Mouse (Mus musculus): ENCODE data around the gene Rtp2. TPM values are rescaled to one million over a fixed set of nuclear protein-coding genes. Genes with fewer than 3 reads are reported as not detected.

Rtp2 gene
- 0.79 and 0.84 TPM in 2 replicates for polyA plus RNA-seq (2014; fragmentation: Nextera tagmentation; extraction: Ambion mirVana)

DNA sequence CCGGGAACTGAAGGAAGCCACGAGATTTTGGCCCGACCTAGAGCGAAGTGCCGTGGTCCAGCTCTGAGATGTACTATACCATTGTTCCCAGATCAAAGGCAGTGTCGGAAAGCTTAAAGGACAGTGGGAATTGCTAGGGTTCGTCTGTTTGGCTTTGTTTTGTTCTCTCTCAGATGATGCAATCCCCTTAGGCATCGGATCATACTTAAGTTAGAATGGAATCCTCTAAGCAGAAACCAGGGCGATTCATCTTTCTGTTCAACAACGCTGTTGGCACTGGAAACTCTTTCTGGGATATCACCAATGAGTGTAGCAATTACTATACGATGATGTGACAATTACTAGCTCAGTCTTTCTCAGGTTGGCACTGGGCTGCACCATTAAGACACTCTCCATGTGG is at the start of gene Rtp2:
TSS of gene Rtp2 (minus strand) at position 101 of the 400 bp plus-strand sequence.
- Histone ChIP-seq H3K27me3 (replicated peaks; ENCODE audit: control insufficient read depth, insufficient read depth, low read length) (no peaks in the 10 kb centered on the region), H3K9me3 (ENCODE audit: control insufficient read depth, low read length) (no peaks in the 10 kb centered on the region), H3K4me2 (ENCODE audit: low read depth, low read length) (no peak within 1 kb of the TSS), H3K27ac (replicated peaks; ENCODE audit: low read depth, low read length) (no peak within 1 kb of the TSS), H3K4me1 (ENCODE audit: control insufficient read depth, insufficient read depth, low read length) (no peaks in the 10 kb centered on the region), H3K4me3 (ENCODE audit: low read depth, low read length) (no peak within 1 kb of the TSS), H3K36me3 (ENCODE audit: control insufficient read depth, insufficient read depth, low read length) (no peaks in the 10 kb centered on the region), H3K9ac (ENCODE audit: low read depth, low read length) (no peak within 1 kb of the TSS)
- DNase-seq (ENCODE audit: low spot score) (no peak), ATAC-seq (ENCODE audit: low read depth) (no peak)
- 69% methylated on average over 11 of the region's 11 CpGs for WGBS

DNA sequence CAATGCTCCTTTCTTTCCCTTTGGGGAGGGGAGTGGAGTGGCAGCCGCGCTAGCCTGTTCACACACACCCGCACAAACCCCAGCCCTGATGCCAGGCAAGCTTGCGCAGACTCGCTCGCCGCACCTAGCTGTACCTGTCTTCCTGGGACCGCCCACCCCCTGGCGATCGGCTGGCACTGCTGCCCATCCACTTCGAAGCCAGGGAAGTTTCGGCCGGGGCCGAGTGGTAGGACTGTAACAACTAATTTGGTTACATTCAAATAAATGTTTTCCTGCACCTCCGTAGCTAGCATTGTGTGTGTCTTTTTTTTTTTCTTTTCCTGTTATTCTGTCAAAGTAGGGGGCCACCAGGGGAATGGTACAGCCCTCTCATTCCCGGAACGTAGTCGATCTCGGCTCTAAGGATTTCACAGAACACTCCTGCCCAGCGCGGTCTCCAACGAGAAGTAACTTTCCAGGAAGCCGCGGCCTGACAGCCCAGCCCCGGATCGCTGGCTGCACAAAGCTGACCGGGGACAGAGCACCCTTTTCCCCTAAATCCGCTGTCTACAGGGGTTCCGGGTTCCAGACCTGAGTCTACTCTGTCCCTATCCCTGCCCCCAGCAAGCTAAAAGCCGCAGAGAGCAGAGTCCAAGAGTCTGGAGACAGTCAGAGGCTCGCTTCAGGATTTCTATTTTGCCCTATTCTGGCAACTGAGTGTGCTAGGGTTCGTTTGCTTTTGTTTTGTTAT is 49.0 kb upstream of the Rtp2 start:
- peak overlapping the region; percentile 41 for H3K4me3 ChIP-seq (ENCODE audit: low read depth, low read length)
- peaks cover 23% of the 10 kb centered on the region for H3K27me3 ChIP-seq (replicated peaks; ENCODE audit: control insufficient read depth, insufficient read depth, low read length)
- DNase-seq (ENCODE audit: low spot score): no peak
- peak overlapping the region; percentile 58 for H3K9ac ChIP-seq (ENCODE audit: low read depth, low read length)
- no peaks in the 10 kb centered on the region for H3K36me3 ChIP-seq (ENCODE audit: control insufficient read depth, insufficient read depth, low read length)
- no peaks in the 10 kb centered on the region for H3K9me3 ChIP-seq (ENCODE audit: control insufficient read depth, low read length)
- H3K4me2 ChIP-seq (ENCODE audit: low read depth, low read length): peak overlapping the region; percentile 93
- ATAC-seq (ENCODE audit: low read depth): no peak
- 3% methylated on average over 29 of the region's 32 CpGs for WGBS
- H3K27ac ChIP-seq (replicated peaks; ENCODE audit: low read depth, low read length): no peak overlapping the region
- H3K4me1 ChIP-seq (ENCODE audit: control insufficient read depth, insufficient read depth, low read length): peaks cover 27% of the 10 kb centered on the region

- H3K4me3 ChIP-seq (ENCODE audit: low read depth, low read length): peak overlapping the region; percentile 41
- peak overlapping the region; percentile 93 for H3K4me2 ChIP-seq (ENCODE audit: low read depth, low read length)
- 10% methylated on average over 11 of the region's 11 CpGs for WGBS
- H3K36me3 ChIP-seq (ENCODE audit: control insufficient read depth, insufficient read depth, low read length): no peaks in the 10 kb centered on the region
- H3K9me3 ChIP-seq (ENCODE audit: control insufficient read depth, low read length): no peaks in the 10 kb centered on the region
- no peak overlapping the region for H3K27ac ChIP-seq (replicated peaks; ENCODE audit: low read depth, low read length)
- peaks cover 23% of the 10 kb centered on the region for H3K27me3 ChIP-seq (replicated peaks; ENCODE audit: control insufficient read depth, insufficient read depth, low read length)
- no peak for DNase-seq (ENCODE audit: low spot score)
- no peak for ATAC-seq (ENCODE audit: low read depth)
- peaks cover 21% of the 10 kb centered on the region for H3K4me1 ChIP-seq (ENCODE audit: control insufficient read depth, insufficient read depth, low read length)
- H3K9ac ChIP-seq (ENCODE audit: low read depth, low read length): peak overlapping the region; percentile 58
Observed at GRCm38 (mm10) chr16:23980201-23980870, 48.1 kb upstream of the Rtp2 start.

- H3K4me3 ChIP-seq (ENCODE audit: low read depth, low read length): no peak overlapping the region
- H3K4me1 ChIP-seq (ENCODE audit: control insufficient read depth, insufficient read depth, low read length): peaks cover 18% of the 10 kb centered on the region
- no peaks in the 10 kb centered on the region for H3K9me3 ChIP-seq (ENCODE audit: control insufficient read depth, low read length)
- ATAC-seq (ENCODE audit: low read depth): no peak
- no peaks in the 10 kb centered on the region; the same call in 1 of the 2 replicates for H3K36me3 ChIP-seq (ENCODE audit: control insufficient read depth, insufficient read depth, low read length)
- WGBS: 75% methylated on average over 9 of the region's 9 CpGs
- no peak overlapping the region for H3K4me2 ChIP-seq (ENCODE audit: low read depth, low read length)
- no peak for DNase-seq (ENCODE audit: low spot score)
- no peak overlapping the region for H3K27ac ChIP-seq (replicated peaks; ENCODE audit: low read depth, low read length)
- no peak overlapping the region for H3K9ac ChIP-seq (ENCODE audit: low read depth, low read length)
- peaks cover 23% of the 10 kb centered on the region for H3K27me3 ChIP-seq (replicated peaks; ENCODE audit: control insufficient read depth, insufficient read depth, low read length)
Observed at GRCm38 (mm10) chr16:23979446-23979845, 47.3 kb upstream of the Rtp2 start.

GRCm38 (mm10) chr16:23978495-23978894 is 46.3 kb upstream of the Rtp2 start:
- Histone ChIP-seq H3K27ac (replicated peaks; ENCODE audit: low read depth, low read length) (no peak overlapping the region), H3K9me3 (ENCODE audit: control insufficient read depth, low read length) (no peaks in the 10 kb centered on the region), H3K9ac (ENCODE audit: low read depth, low read length) (no peak overlapping the region), H3K4me1 (ENCODE audit: control insufficient read depth, insufficient read depth, low read length) (peaks cover 15% of the 10 kb centered on the region), H3K4me3 (ENCODE audit: low read depth, low read length) (no peak overlapping the region), H3K27me3 (replicated peaks; ENCODE audit: control insufficient read depth, insufficient read depth, low read length) (peaks cover 23% of the 10 kb centered on the region), H3K36me3 (ENCODE audit: control insufficient read depth, insufficient read depth, low read length) (no peaks in the 10 kb centered on the region; the same call in 1 of the 2 replicates), H3K4me2 (ENCODE audit: low read depth, low read length) (no peak overlapping the region)
- no peak for DNase-seq (ENCODE audit: low spot score)
- WGBS: 66% methylated on average over 4 of the region's 4 CpGs
- no peak for ATAC-seq (ENCODE audit: low read depth)

- Histone ChIP-seq H3K9me3 (ENCODE audit: control insufficient read depth, low read length) (no peaks in the 10 kb centered on the region), H3K27ac (replicated peaks; ENCODE audit: low read depth, low read length) (no peak overlapping the region), H3K4me1 (ENCODE audit: control insufficient read depth, insufficient read depth, low read length) (peaks cover 14% of the 10 kb centered on the region), H3K27me3 (replicated peaks; ENCODE audit: control insufficient read depth, insufficient read depth, low read length) (peaks cover 23% of the 10 kb centered on the region), H3K9ac (ENCODE audit: low read depth, low read length) (no peak overlapping the region), H3K4me2 (ENCODE audit: low read depth, low read length) (no peak overlapping the region), H3K4me3 (ENCODE audit: low read depth, low read length) (no peak overlapping the region), H3K36me3 (ENCODE audit: control insufficient read depth, insufficient read depth, low read length) (peaks cover 6% of the 10 kb centered on the region; the same call in 1 of the 2 replicates)
- ATAC-seq (ENCODE audit: low read depth) (no peak), DNase-seq (ENCODE audit: low spot score) (no peak)
- WGBS: 80% methylated on average over 3 of the region's 3 CpGs
Observed at GRCm38 (mm10) chr16:23977732-23978131, 45.5 kb upstream of the Rtp2 start.

DNA sequence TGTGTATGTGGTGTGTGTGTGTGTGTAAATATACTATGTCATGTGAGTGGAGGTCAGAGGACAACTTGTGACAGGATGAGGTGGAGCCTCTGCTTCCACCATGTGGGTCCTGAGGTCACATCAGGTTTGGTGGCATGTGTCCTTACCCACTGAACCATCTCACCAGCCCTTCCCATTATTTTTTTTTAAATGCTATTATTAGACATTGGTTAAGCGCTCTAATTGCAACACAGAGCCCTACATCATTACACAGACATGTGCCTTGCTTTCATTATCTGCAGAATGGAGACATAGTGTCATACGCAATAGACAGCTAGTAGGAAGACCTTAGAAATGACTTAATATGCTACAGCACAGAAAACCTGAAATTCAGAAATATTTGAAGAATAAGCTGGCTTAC is 44.0 kb upstream of the Rtp2 start:
- H3K4me3 ChIP-seq (ENCODE audit: low read depth, low read length): no peak overlapping the region
- H3K27me3 ChIP-seq (replicated peaks; ENCODE audit: control insufficient read depth, insufficient read depth, low read length): peaks cover 16% of the 10 kb centered on the region
- DNase-seq (ENCODE audit: low spot score) (no peak), ATAC-seq (ENCODE audit: low read depth) (no peak)
- 94% methylated on average over 2 of the region's 2 CpGs for WGBS
- H3K4me2 ChIP-seq (ENCODE audit: low read depth, low read length): no peak overlapping the region
- no peak overlapping the region for H3K9ac ChIP-seq (ENCODE audit: low read depth, low read length)
- H3K9me3 ChIP-seq (ENCODE audit: control insufficient read depth, low read length): no peaks in the 10 kb centered on the region
- H3K27ac ChIP-seq (replicated peaks; ENCODE audit: low read depth, low read length): no peak overlapping the region
- H3K36me3 ChIP-seq (ENCODE audit: control insufficient read depth, insufficient read depth, low read length): peaks cover 13% of the 10 kb centered on the region; the same call in 1 of the 2 replicates
- H3K4me1 ChIP-seq (ENCODE audit: control insufficient read depth, insufficient read depth, low read length): 0 out of 2 replicates have a peak, but pooled peaks cover 5% of the 10 kb centered on the region

DNA sequence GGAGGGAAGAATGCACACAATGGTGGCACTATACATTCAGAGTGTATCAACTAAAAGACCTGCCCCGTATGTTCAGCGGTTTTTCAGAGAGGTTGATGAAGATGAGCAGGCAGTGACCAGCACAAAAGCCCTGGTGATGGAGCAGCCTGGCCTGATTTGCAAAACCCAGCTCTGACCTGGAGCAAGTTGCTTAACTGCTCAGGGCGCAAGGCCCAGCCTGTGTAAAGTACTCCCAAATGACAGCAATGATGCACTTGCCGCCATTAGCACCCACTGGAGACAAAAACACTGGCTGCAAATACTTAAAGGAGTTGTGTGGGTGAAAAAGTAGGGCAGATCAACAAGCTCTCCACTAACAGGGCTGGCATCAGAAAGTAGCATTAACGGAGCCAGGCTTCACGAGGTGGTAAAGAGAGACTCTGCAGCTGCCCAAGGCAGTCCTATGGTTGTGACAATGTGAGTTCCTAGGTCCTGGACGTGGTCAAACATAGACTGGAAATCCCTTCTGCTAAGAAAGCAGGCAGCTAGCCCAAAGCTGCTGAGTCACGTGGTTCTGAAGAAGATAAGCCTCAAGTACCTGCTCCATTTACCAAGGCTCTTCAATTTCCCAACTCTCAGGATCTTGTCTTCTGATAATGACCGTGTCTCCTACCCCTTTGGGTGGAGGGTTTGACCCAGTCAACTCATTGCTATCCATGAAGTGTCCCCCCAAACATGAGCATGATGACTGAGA is 41.6 kb upstream of the Rtp2 start:
- no peak overlapping the region for H3K9ac ChIP-seq (ENCODE audit: low read depth, low read length)
- no peak overlapping the region for H3K27ac ChIP-seq (replicated peaks; ENCODE audit: low read depth, low read length)
- 87% methylated on average over 9 of the region's 9 CpGs for WGBS
- H3K27me3 ChIP-seq (replicated peaks; ENCODE audit: control insufficient read depth, insufficient read depth, low read length): no peaks in the 10 kb centered on the region
- H3K4me2 ChIP-seq (ENCODE audit: low read depth, low read length): no peak overlapping the region
- ATAC-seq (ENCODE audit: low read depth) (no peak), DNase-seq (ENCODE audit: low spot score) (no peak)
- peaks cover 8% of the 10 kb centered on the region; the same call in 1 of the 2 replicates for H3K4me1 ChIP-seq (ENCODE audit: control insufficient read depth, insufficient read depth, low read length)
- H3K4me3 ChIP-seq (ENCODE audit: low read depth, low read length): no peak overlapping the region
- H3K9me3 ChIP-seq (ENCODE audit: control insufficient read depth, low read length): no peaks in the 10 kb centered on the region
- peaks cover 17% of the 10 kb centered on the region; the same call in 1 of the 2 replicates for H3K36me3 ChIP-seq (ENCODE audit: control insufficient read depth, insufficient read depth, low read length)

Measured in embryonic facial prominence, embryonic 14.5 days (tissue).